Mouse (Mus musculus) ES-E14 (cell line): ENCODE measurements around the gene Myrf.

Experiments used
- CHD2 ChIP-seq: IDR thresholded peaks from 2 replicates; pipeline ENCODE4 v1.6.1; 2014; ENCODE audit warnings: mild to moderate bottlenecking, low read depth, low read length, inconsistent platforms
- HCFC1 ChIP-seq: IDR thresholded peaks from 2 replicates; pipeline ENCODE4 v1.6.1; 2012; ENCODE audit warnings: low read length, inconsistent platforms, borderline replicate concordance; ENCODE audit not compliant: insufficient read depth
- MAFK ChIP-seq: IDR thresholded peaks from 2 replicates; pipeline ENCODE4 v1.6.1; 2014; ENCODE audit warnings: mild to moderate bottlenecking, low read depth, low read length, inconsistent platforms; ENCODE audit not compliant: insufficient read depth
- ZC3H11A ChIP-seq: IDR thresholded peaks from 2 replicates; pipeline ENCODE4 v1.6.1; 2012; ENCODE audit warnings: low read depth, mild to moderate bottlenecking, inconsistent platforms, low read length, borderline replicate concordance
- ZNF384 ChIP-seq: IDR thresholded peaks from 2 replicates; pipeline ENCODE4 v1.6.1; 2012; ENCODE audit warnings: low read depth, low read length, inconsistent platforms

GRCm38 (mm10) chr19:10191326-10191725 is 49.2 kb downstream of the Myrf start:
- TF ChIP-seq HCFC1 (no peak), MAFK (no peak), CHD2 (no peak), ZNF384 (no peak), ZC3H11A (no peak)
